Mouse (Mus musculus): ENCODE results near the gene Adam12. TPM values are rescaled to one million over a fixed set of nuclear protein-coding genes. Genes with fewer than 3 reads are reported as not detected.

Gene Adam12
- total and polyA plus RNA-seq, 3 experiments = 0.57 to 0.80 (median 0.66) TPM

DNA sequence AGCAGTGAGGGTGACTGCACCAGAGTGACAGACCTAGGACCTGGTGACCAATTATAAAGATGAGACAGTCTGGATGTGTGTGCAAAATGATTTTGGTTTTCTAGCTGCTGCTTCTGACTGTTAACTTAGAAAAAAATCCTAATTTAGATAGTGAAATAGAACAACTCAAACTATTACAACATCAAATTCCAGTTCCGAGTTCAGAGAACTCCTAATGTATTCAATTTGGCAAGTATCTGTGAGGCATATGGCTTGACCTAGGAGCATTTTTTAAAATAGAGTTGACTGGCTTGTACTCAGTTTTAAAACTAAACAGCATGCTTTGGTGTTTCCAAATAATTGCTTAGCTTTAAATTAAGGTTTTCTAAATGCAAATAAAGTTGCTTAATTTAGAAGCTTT lies 44.0 kb downstream of the Adam12 start:
- TF ChIP-seq EP300 (IDR thresholded peaks at IDR 0.05; ENCODE audit: insufficient read depth, low read depth, low read length) = no peak
- no peak for TF ChIP-seq POLR2A (IDR thresholded peaks at IDR 0.05; ENCODE audit: insufficient read depth, low read depth, low read length)
- TF ChIP-seq CTCF (IDR thresholded peaks at IDR 0.05) = no peak
- H3K27ac ChIP-seq = no peak overlapping the region
- no peaks in the 10 kb centered on the region for H3K79me2 ChIP-seq (replicated peaks; ENCODE audit: control insufficient read depth, insufficient read depth, low read length)

DNA sequence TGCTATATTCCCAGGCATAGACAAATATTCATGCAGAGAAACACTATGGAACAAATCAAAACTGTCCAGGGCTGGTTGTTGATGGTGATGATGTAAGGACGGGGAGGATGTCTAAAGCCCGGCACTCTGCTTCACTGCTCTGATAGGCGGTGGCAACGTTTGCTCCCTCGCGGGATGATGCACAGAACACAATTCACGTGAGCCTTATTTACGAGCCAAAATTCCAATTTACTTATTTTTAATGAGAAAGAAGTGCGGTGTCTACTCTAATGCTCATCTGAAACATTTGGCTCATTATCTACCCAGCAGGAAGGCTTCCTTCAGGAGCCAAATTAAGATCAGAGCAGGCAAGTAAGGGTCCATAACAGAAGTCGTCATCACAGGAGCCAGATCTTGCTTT lies 45.4 kb downstream of the Adam12 start:
- no peak overlapping the region for H3K4me3 ChIP-seq
- WGBS = 86% methylated on average over 10 of the region's 10 CpGs
- no peaks in the 10 kb centered on the region for H3K36me3 ChIP-seq (ENCODE audit: control insufficient read depth, insufficient read depth, low read length)
- H3K27me3 ChIP-seq (ENCODE audit: control insufficient read depth, insufficient read depth, low read length) = no peaks in the 10 kb centered on the region
- H3K79me2 ChIP-seq (replicated peaks; ENCODE audit: control insufficient read depth, insufficient read depth, low read length) = no peaks in the 10 kb centered on the region
- peaks cover 5% of the 10 kb centered on the region for H3K4me1 ChIP-seq (ENCODE audit: control insufficient read depth, insufficient read depth, low read length)
- intact Hi-C loops (cut with DNase I) = no loop called here
- H3K9ac ChIP-seq (ENCODE audit: low read depth, low read length) = no peak overlapping the region
- no peak for DNase-seq
- TF ChIP-seq EP300 (IDR thresholded peaks at IDR 0.05; ENCODE audit: insufficient read depth, low read depth, low read length) = no peak
- TF ChIP-seq POLR2A (IDR thresholded peaks at IDR 0.05; ENCODE audit: insufficient read depth, low read depth, low read length) = no peak
- no peak for TF ChIP-seq CTCF (IDR thresholded peaks at IDR 0.05)
- no peak overlapping the region for H3K27ac ChIP-seq

More for the DNA sequence above, 44.0 kb downstream of the Adam12 start:
- Histone ChIP-seq H3K27me3 (ENCODE audit: control insufficient read depth, insufficient read depth, low read length) (no peaks in the 10 kb centered on the region), H3K4me1 (ENCODE audit: control insufficient read depth, insufficient read depth, low read length) (peaks cover 5% of the 10 kb centered on the region), H3K9ac (ENCODE audit: low read depth, low read length) (no peak overlapping the region), H3K4me3 (no peak overlapping the region), H3K36me3 (ENCODE audit: control insufficient read depth, insufficient read depth, low read length) (no peaks in the 10 kb centered on the region)
- WGBS = 74% methylated on average over 1 of the region's 1 CpGs
- intact Hi-C loops (cut with DNase I) = no loop called here
- no peak for DNase-seq

GRCm38 (mm10) chr7:134185751-134186150 lies 46.2 kb downstream of the Adam12 start:
- H3K4me1 ChIP-seq (ENCODE audit: control insufficient read depth, insufficient read depth, low read length) = peaks cover 5% of the 10 kb centered on the region
- 72% methylated on average over 4 of the region's 4 CpGs for WGBS
- TF ChIP-seq CTCF (IDR thresholded peaks at IDR 0.05) (no peak), POLR2A (IDR thresholded peaks at IDR 0.05; ENCODE audit: insufficient read depth, low read depth, low read length) (no peak), EP300 (IDR thresholded peaks at IDR 0.05; ENCODE audit: insufficient read depth, low read depth, low read length) (no peak)
- no peak for DNase-seq
- H3K4me3 ChIP-seq = no peak overlapping the region
- H3K36me3 ChIP-seq (ENCODE audit: control insufficient read depth, insufficient read depth, low read length) = no peaks in the 10 kb centered on the region
- H3K79me2 ChIP-seq (replicated peaks; ENCODE audit: control insufficient read depth, insufficient read depth, low read length) = no peaks in the 10 kb centered on the region
- H3K9ac ChIP-seq (ENCODE audit: low read depth, low read length) = no peak overlapping the region
- intact Hi-C loops (cut with DNase I) = no loop called here
- H3K27me3 ChIP-seq (ENCODE audit: control insufficient read depth, insufficient read depth, low read length) = no peaks in the 10 kb centered on the region
- H3K27ac ChIP-seq = no peak overlapping the region

- no peaks in the 10 kb centered on the region for H3K27me3 ChIP-seq (ENCODE audit: control insufficient read depth, insufficient read depth, low read length)
- no peaks in the 10 kb centered on the region; the same call in 1 of the 2 replicates for H3K4me1 ChIP-seq (ENCODE audit: control insufficient read depth, insufficient read depth, low read length)
- no peak overlapping the region for H3K9ac ChIP-seq (ENCODE audit: low read depth, low read length)
- H3K36me3 ChIP-seq (ENCODE audit: control insufficient read depth, insufficient read depth, low read length) = no peaks in the 10 kb centered on the region
- WGBS = 83% methylated on average over 1 of the region's 1 CpGs
- DNase-seq = no peak
- no peak overlapping the region for H3K4me3 ChIP-seq
- no peaks in the 10 kb centered on the region for H3K79me2 ChIP-seq (replicated peaks; ENCODE audit: control insufficient read depth, insufficient read depth, low read length)
- TF ChIP-seq EP300 (IDR thresholded peaks at IDR 0.05; ENCODE audit: insufficient read depth, low read depth, low read length) = no peak
- TF ChIP-seq CTCF (IDR thresholded peaks at IDR 0.05) = no peak
- no peak for TF ChIP-seq POLR2A (IDR thresholded peaks at IDR 0.05; ENCODE audit: insufficient read depth, low read depth, low read length)
- no peak overlapping the region for H3K27ac ChIP-seq
- intact Hi-C loops (cut with DNase I) = no loop called here
Measured at GRCm38 (mm10) chr7:134181717-134182116, 50.2 kb downstream of the Adam12 start.

- WGBS = 74% methylated on average over 1 of the region's 1 CpGs
- TF ChIP-seq EP300 (IDR thresholded peaks at IDR 0.05; ENCODE audit: insufficient read depth, low read depth, low read length) (no peak), CTCF (IDR thresholded peaks at IDR 0.05) (no peak), POLR2A (IDR thresholded peaks at IDR 0.05; ENCODE audit: insufficient read depth, low read depth, low read length) (no peak)
- H3K9ac ChIP-seq (ENCODE audit: low read depth, low read length) = no peak overlapping the region
- H3K27me3 ChIP-seq (ENCODE audit: control insufficient read depth, insufficient read depth, low read length) = no peaks in the 10 kb centered on the region
- H3K27ac ChIP-seq = no peak overlapping the region
- no peaks in the 10 kb centered on the region for H3K79me2 ChIP-seq (replicated peaks; ENCODE audit: control insufficient read depth, insufficient read depth, low read length)
- H3K4me1 ChIP-seq (ENCODE audit: control insufficient read depth, insufficient read depth, low read length) = peaks cover 1% of the 10 kb centered on the region
- no peak overlapping the region for H3K4me3 ChIP-seq
- DNase-seq = no peak
- no peaks in the 10 kb centered on the region for H3K36me3 ChIP-seq (ENCODE audit: control insufficient read depth, insufficient read depth, low read length)
- intact Hi-C loops (cut with DNase I) = no loop called here
Measured at GRCm38 (mm10) chr7:134181056-134181455, 50.9 kb downstream of the Adam12 start.

DNA sequence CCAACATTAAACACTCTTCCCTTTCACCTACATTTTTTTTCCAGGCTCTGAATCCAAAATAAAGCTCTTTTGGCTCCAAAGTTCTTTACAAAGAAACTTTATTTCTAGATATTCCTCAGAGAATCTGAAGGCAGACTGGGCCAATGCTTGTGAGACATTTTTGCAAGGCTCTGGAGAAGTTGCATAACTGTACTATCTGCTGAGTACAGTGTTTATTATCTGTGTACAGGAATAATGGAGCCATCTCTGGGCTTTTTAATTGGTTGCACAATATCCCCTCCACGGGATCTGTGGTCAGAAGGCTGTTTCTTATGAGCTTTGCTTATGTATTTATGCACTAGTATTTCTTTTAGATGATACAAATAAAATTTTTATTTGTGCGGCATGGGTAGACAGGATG lies 54.9 kb downstream of the Adam12 start:
- TF ChIP-seq POLR2A (IDR thresholded peaks at IDR 0.05; ENCODE audit: insufficient read depth, low read depth, low read length) (no peak), CTCF (IDR thresholded peaks at IDR 0.05) (no peak), EP300 (IDR thresholded peaks at IDR 0.05; ENCODE audit: insufficient read depth, low read depth, low read length) (no peak)
- no peak overlapping the region for H3K4me3 ChIP-seq
- no peaks in the 10 kb centered on the region for H3K36me3 ChIP-seq (ENCODE audit: control insufficient read depth, insufficient read depth, low read length)
- no peak for DNase-seq
- intact Hi-C loops (cut with DNase I) = no loop called here
- no peaks in the 10 kb centered on the region for H3K27me3 ChIP-seq (ENCODE audit: control insufficient read depth, insufficient read depth, low read length)
- H3K27ac ChIP-seq = no peak overlapping the region
- WGBS = 60% methylated on average over 2 of the region's 2 CpGs
- no peaks in the 10 kb centered on the region for H3K79me2 ChIP-seq (replicated peaks; ENCODE audit: control insufficient read depth, insufficient read depth, low read length)
- no peak overlapping the region for H3K9ac ChIP-seq (ENCODE audit: low read depth, low read length)
- peaks cover 1% of the 10 kb centered on the region for H3K4me1 ChIP-seq (ENCODE audit: control insufficient read depth, insufficient read depth, low read length)

Measured in heart, adult 2 months (tissue).